Mouse (Mus musculus): Measurements from ENCODE around the gene Med17.

GRCm38 (mm10) chr9:15309425-15309824 is 29.7 kb upstream of the Med17 start:
- TF ChIP-seq CTCF (IDR thresholded peaks at IDR 0.05; ENCODE audit: insufficient read depth, low read depth, low read length), result no peak
- no peak for TF ChIP-seq POLR2A (IDR thresholded peaks at IDR 0.05; ENCODE audit: insufficient read depth, low read depth, low read length)
